Mouse (Mus musculus): ENCODE data around the gene Arl5c.

DNA sequence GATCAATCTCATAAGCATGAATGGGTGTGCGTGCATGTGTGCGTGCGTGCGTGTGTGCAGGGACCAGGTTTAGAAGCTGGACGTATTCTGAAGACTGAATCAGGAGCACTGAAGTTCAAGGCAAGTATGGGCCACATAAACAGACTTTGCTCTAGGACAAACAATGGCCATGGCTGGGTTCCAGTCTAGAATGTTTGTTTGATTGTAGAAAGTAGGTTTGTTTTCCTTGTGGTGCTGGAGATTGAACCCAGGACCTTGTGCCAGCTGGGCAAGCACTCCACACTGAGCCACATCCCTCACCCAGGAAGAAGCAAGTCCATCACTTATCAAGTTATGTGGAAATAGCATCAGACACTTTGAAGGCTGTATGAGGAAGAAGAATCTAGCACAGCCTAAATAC is 20.2 kb upstream of the Arl5c start:
- no peak for TF ChIP-seq CTCF (IDR thresholded peaks at IDR 0.05; ENCODE audit: low read depth)
- TF ChIP-seq EP300 (optimal IDR thresholded peaks at IDR 0.05) = no peak
